Mouse (Mus musculus): ENCODE measurements at regions not wholly inside any gene's neighbourhood (a gene's known extent, or its start where the extent isn't known, plus 50 kb on each side); places are given as distances from the start of the nearest gene placed in this dataset.

- no peak for TF ChIP-seq EP300 (IDR thresholded peaks at IDR 0.05; ENCODE audit: low read depth)
- no peak for TF ChIP-seq CTCF (IDR thresholded peaks at IDR 0.05; ENCODE audit: low read depth)
Measured at GRCm38 (mm10) chr11:56160286-56160685, 119.5 kb upstream of the Nmur2 start.
